Mouse (Mus musculus): Measurements from ENCODE around the gene Rasgef1b. TPM values are rescaled to one million over a fixed set of nuclear protein-coding genes. Genes with fewer than 3 reads are reported as not detected.

Gene Rasgef1b
- total and polyA plus RNA-seq, 2 experiments, result 4.0 to 20.4 TPM

- no peak overlapping the region for H3K4me3 ChIP-seq (ENCODE audit: insufficient read depth, low read depth, low read length)
- TF ChIP-seq POLR2A (IDR thresholded peaks at IDR 0.05; ENCODE audit: extremely low read depth, insufficient read depth, low read length), result no peak
- no peak for TF ChIP-seq CTCF (IDR thresholded peaks at IDR 0.05; ENCODE audit: low read depth, low read length)
- no peaks in the 10 kb centered on the region for H3K27me3 ChIP-seq (ENCODE audit: control insufficient read depth, insufficient read depth, low read length)
- H3K27ac ChIP-seq (replicated peaks; ENCODE audit: insufficient read depth, low read depth, low read length), result no peak overlapping the region
- no peak overlapping the region for H3K9ac ChIP-seq (ENCODE audit: low read depth, low read length)
- no peak for DNase-seq (ENCODE audit: extremely low read depth, low read depth, low spot score)
- no peaks in the 10 kb centered on the region for H3K4me1 ChIP-seq (ENCODE audit: control insufficient read depth, insufficient read depth, low read length)
- H3K36me3 ChIP-seq (ENCODE audit: control insufficient read depth, insufficient read depth, low read length), result no peaks in the 10 kb centered on the region
- 97% methylated on average over 6 of the region's 6 CpGs for WGBS
- no peaks in the 10 kb centered on the region for H3K79me2 ChIP-seq (ENCODE audit: control insufficient read depth, insufficient read depth, low read length)
These were observed 281.4 kb downstream of the Rasgef1b start for GRCm38 (mm10) chr5:99447481-99447880.

GRCm38 (mm10) chr5:99445242-99445641, 283.6 kb downstream of the Rasgef1b start:
- DNase-seq (ENCODE audit: extremely low read depth, low read depth, low spot score), result no peak
- no peaks in the 10 kb centered on the region for H3K36me3 ChIP-seq (ENCODE audit: control insufficient read depth, insufficient read depth, low read length)
- no peak overlapping the region for H3K4me3 ChIP-seq (ENCODE audit: insufficient read depth, low read depth, low read length)
- no peak overlapping the region for H3K9ac ChIP-seq (ENCODE audit: low read depth, low read length)
- no peaks in the 10 kb centered on the region for H3K27me3 ChIP-seq (ENCODE audit: control insufficient read depth, insufficient read depth, low read length)
- H3K79me2 ChIP-seq (ENCODE audit: control insufficient read depth, insufficient read depth, low read length), result no peaks in the 10 kb centered on the region
- no peak overlapping the region for H3K27ac ChIP-seq (replicated peaks; ENCODE audit: insufficient read depth, low read depth, low read length)
- TF ChIP-seq CTCF (IDR thresholded peaks at IDR 0.05; ENCODE audit: low read depth, low read length), result no peak
- TF ChIP-seq POLR2A (IDR thresholded peaks at IDR 0.05; ENCODE audit: extremely low read depth, insufficient read depth, low read length), result no peak
- H3K4me1 ChIP-seq (ENCODE audit: control insufficient read depth, insufficient read depth, low read length), result no peaks in the 10 kb centered on the region
- whole genome bisulfite sequencing, result 90% methylated on average over 5 of the region's 5 CpGs

DNA sequence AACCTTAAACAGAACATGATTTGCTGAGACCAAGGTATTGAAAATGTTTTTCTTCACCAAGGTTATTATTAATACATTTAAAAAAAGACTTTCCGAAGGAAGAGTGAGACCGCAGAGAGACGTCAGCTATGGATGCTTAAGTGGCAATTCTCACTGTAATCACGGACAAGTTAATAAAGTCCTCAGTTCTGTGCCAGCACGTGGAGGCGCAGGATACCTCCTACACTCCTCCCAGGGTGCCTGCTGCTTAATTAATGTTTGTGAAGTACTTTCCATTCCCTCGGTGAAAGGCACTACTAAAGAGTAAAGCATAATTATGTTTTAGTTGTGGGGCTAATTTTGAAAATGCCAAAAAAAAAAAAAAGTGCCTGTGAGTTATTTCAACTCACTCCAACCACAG, 284.1 kb downstream of the Rasgef1b start:
- H3K27me3 ChIP-seq (ENCODE audit: control insufficient read depth, insufficient read depth, low read length), result no peaks in the 10 kb centered on the region
- H3K9ac ChIP-seq (ENCODE audit: low read depth, low read length), result no peak overlapping the region
- TF ChIP-seq POLR2A (IDR thresholded peaks at IDR 0.05; ENCODE audit: extremely low read depth, insufficient read depth, low read length) (no peak), CTCF (IDR thresholded peaks at IDR 0.05; ENCODE audit: low read depth, low read length) (no peak)
- H3K4me1 ChIP-seq (ENCODE audit: control insufficient read depth, insufficient read depth, low read length), result no peaks in the 10 kb centered on the region
- H3K4me3 ChIP-seq (ENCODE audit: insufficient read depth, low read depth, low read length), result no peak overlapping the region
- no peaks in the 10 kb centered on the region for H3K79me2 ChIP-seq (ENCODE audit: control insufficient read depth, insufficient read depth, low read length)
- no peak for DNase-seq (ENCODE audit: extremely low read depth, low read depth, low spot score)
- H3K27ac ChIP-seq (replicated peaks; ENCODE audit: insufficient read depth, low read depth, low read length), result no peak overlapping the region
- 91% methylated on average over 7 of the region's 7 CpGs for whole genome bisulfite sequencing
- no peaks in the 10 kb centered on the region for H3K36me3 ChIP-seq (ENCODE audit: control insufficient read depth, insufficient read depth, low read length)

GRCm38 (mm10) chr5:99440109-99440508, 288.8 kb downstream of the Rasgef1b start:
- WGBS, result 93% methylated on average over 6 of the region's 6 CpGs

DNA sequence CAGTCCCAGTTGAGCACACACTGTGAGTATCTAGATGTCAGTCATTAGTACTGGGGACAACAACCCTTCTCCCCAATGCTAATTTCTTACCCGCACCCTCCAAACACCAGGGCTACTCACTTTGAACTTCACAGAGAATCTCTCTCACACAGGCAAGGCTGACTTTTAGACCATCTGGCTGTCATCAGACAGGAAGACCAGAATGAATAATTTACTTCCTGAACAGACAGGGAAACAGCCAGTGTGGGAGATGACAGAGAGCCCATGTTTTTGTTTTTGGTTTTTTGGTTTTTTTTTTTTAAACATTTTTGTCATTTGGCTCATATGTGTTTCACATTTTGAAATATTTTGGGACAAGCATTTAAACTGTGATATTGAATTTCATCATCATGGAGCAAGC, 290.3 kb downstream of the Rasgef1b start:
- Histone ChIP-seq H3K4me1 (ENCODE audit: control insufficient read depth, insufficient read depth, low read length) (no peaks in the 10 kb centered on the region), H3K27me3 (ENCODE audit: control insufficient read depth, insufficient read depth, low read length) (no peaks in the 10 kb centered on the region), H3K9ac (ENCODE audit: low read depth, low read length) (no peak overlapping the region), H3K36me3 (ENCODE audit: control insufficient read depth, insufficient read depth, low read length) (no peaks in the 10 kb centered on the region), H3K4me3 (ENCODE audit: insufficient read depth, low read depth, low read length) (no peak overlapping the region), H3K27ac (replicated peaks; ENCODE audit: insufficient read depth, low read depth, low read length) (no peak overlapping the region), H3K79me2 (ENCODE audit: control insufficient read depth, insufficient read depth, low read length) (no peaks in the 10 kb centered on the region)
- no peak for DNase-seq (ENCODE audit: extremely low read depth, low read depth, low spot score)
- WGBS, result 80% methylated on average over 1 of the region's 1 CpGs
- TF ChIP-seq CTCF (IDR thresholded peaks at IDR 0.05; ENCODE audit: low read depth, low read length) (no peak), POLR2A (IDR thresholded peaks at IDR 0.05; ENCODE audit: extremely low read depth, insufficient read depth, low read length) (no peak)

More at GRCm38 (mm10) chr5:99440109-99440508, 288.8 kb downstream of the Rasgef1b start:
- H3K9ac ChIP-seq (ENCODE audit: low read depth, low read length), result no peak overlapping the region
- H3K36me3 ChIP-seq (ENCODE audit: control insufficient read depth, insufficient read depth, low read length), result no peaks in the 10 kb centered on the region
- TF ChIP-seq CTCF (IDR thresholded peaks at IDR 0.05; ENCODE audit: low read depth, low read length), result no peak
- no peak for TF ChIP-seq POLR2A (IDR thresholded peaks at IDR 0.05; ENCODE audit: extremely low read depth, insufficient read depth, low read length)
- no peak overlapping the region for H3K4me3 ChIP-seq (ENCODE audit: insufficient read depth, low read depth, low read length)
- no peak for DNase-seq (ENCODE audit: extremely low read depth, low read depth, low spot score)
- H3K79me2 ChIP-seq (ENCODE audit: control insufficient read depth, insufficient read depth, low read length), result no peaks in the 10 kb centered on the region
- H3K4me1 ChIP-seq (ENCODE audit: control insufficient read depth, insufficient read depth, low read length), result no peaks in the 10 kb centered on the region
- H3K27ac ChIP-seq (replicated peaks; ENCODE audit: insufficient read depth, low read depth, low read length), result no peak overlapping the region
- H3K27me3 ChIP-seq (ENCODE audit: control insufficient read depth, insufficient read depth, low read length), result no peaks in the 10 kb centered on the region

DNA sequence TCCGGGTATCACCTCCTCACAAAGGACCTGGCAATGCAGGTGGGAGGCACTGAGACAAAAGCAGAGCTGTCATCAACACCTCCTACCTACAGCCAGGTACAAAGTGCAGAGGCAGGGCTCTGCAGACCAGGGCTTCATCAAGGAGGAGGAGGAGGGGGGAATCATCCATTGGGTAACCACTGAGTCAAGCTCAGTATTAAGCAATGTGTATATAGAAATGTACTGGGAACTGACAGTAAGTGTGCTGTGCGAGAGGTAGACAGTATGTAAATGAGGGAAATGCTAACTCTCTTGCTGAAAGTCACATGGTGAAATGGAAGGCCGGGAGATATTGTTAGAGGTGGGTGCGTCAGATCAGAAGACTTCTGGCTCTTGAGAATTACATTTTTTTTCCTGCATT, 294.6 kb downstream of the Rasgef1b start:
- H3K9ac ChIP-seq (ENCODE audit: low read depth, low read length), result no peak overlapping the region
- DNase-seq (ENCODE audit: extremely low read depth, low read depth, low spot score), result no peak
- WGBS, result 73% methylated on average over 4 of the region's 4 CpGs

More for the DNA sequence above, 294.6 kb downstream of the Rasgef1b start:
- Histone ChIP-seq H3K4me3 (ENCODE audit: insufficient read depth, low read depth, low read length) (no peak overlapping the region), H3K27me3 (ENCODE audit: control insufficient read depth, insufficient read depth, low read length) (no peaks in the 10 kb centered on the region), H3K36me3 (ENCODE audit: control insufficient read depth, insufficient read depth, low read length) (no peaks in the 10 kb centered on the region), H3K79me2 (ENCODE audit: control insufficient read depth, insufficient read depth, low read length) (no peaks in the 10 kb centered on the region), H3K27ac (replicated peaks; ENCODE audit: insufficient read depth, low read depth, low read length) (no peak overlapping the region), H3K4me1 (ENCODE audit: control insufficient read depth, insufficient read depth, low read length) (no peaks in the 10 kb centered on the region)
- TF ChIP-seq CTCF (IDR thresholded peaks at IDR 0.05; ENCODE audit: low read depth, low read length), result no peak
- no peak for TF ChIP-seq POLR2A (IDR thresholded peaks at IDR 0.05; ENCODE audit: extremely low read depth, insufficient read depth, low read length)

All from liver, adult 2 months (tissue).